Mouse (Mus musculus): ENCODE measurements around the gene Gpr68.

GRCm38 (mm10) chr12:100849421-100850138 is 58.4 kb downstream of the Gpr68 start:
- TF ChIP-seq CEBPB (IDR thresholded peaks at IDR 0.05; ENCODE audit: insufficient read depth, poor library complexity, severe bottlenecking): no peak
- TF ChIP-seq POLR2A (IDR thresholded peaks at IDR 0.05; ENCODE audit: insufficient read length, low read depth): no peak
- TF ChIP-seq TCF12 (IDR thresholded peaks at IDR 0.05; ENCODE audit: insufficient read depth, poor library complexity, severe bottlenecking): no peak
